Mouse (Mus musculus): ENCODE data around the gene Tmub2.

- TF ChIP-seq GATA1 (IDR thresholded peaks at IDR 0.05; ENCODE audit: borderline replicate concordance, low read length) (no peak), FLI1 (IDR thresholded peaks at IDR 0.05; ENCODE audit: low read length) (no peak)
Measured at GRCm38 (mm10) chr11:102319410-102319792, 34.7 kb downstream of the Tmub2 start, which contains the start of gene Ubtf.
